Mouse (Mus musculus) cerebellum, adult 9-10 months (tissue): Measurements from ENCODE around the gene Endou.
A peak's percentile ranks its signal among the peaks of the same experiment; 100 is the strongest.
"Not testable (repeated sequence)": the region's sequence is repeated elsewhere in the genome, so short reads cannot be mapped to it uniquely, and the experiment has no call there.

ENCODE experiments used
- DNase-seq: peaks from one replicate; pipeline ENCODE4 v3.0.0; 2022

The Endou gene

GRCm38 (mm10) chr15:97675927-97676326 lies 55.2 kb downstream of the Endou start:
- no peak for DNase-seq

GRCm38 (mm10) chr15:97674423-97674822 lies 56.7 kb downstream of the Endou start:
- DNase-seq, result no peak

GRCm38 (mm10) chr15:97673256-97674000 lies 57.7 kb downstream of the Endou start:
- DNase-seq, result no peak

GRCm38 (mm10) chr15:97672211-97672765 lies 58.9 kb downstream of the Endou start:
- peak; percentile 82 for DNase-seq

- DNase-seq, result no peak
Observed at GRCm38 (mm10) chr15:97670554-97670953, 60.6 kb downstream of the Endou start.

- DNase-seq, result not testable (repeated sequence)
Observed at GRCm38 (mm10) chr15:97668158-97668877, 62.8 kb downstream of the Endou start.

GRCm38 (mm10) chr15:97667437-97667836 lies 63.7 kb downstream of the Endou start:
- peak; percentile 67 for DNase-seq

- DNase-seq, result no peak
Observed at GRCm38 (mm10) chr15:97666457-97666770, 64.7 kb downstream of the Endou start.

- DNase-seq, result no peak
Observed at GRCm38 (mm10) chr15:97665770-97666456, 65.2 kb downstream of the Endou start.

- no peak for DNase-seq
Observed at GRCm38 (mm10) chr15:97664981-97665668, 66.0 kb downstream of the Endou start.

GRCm38 (mm10) chr15:97663750-97664406 lies 67.3 kb downstream of the Endou start:
- DNase-seq, result peak; percentile 83
